Mouse (Mus musculus) ES-E14 (cell line): ENCODE results near the gene Olfr1238.

Source experiments
- CHD2 ChIP-seq: IDR thresholded peaks from 2 replicates; pipeline ENCODE4 v1.6.1; 2014; ENCODE audit warnings: mild to moderate bottlenecking, low read depth, low read length, inconsistent platforms
- HCFC1 ChIP-seq: IDR thresholded peaks from 2 replicates; pipeline ENCODE4 v1.6.1; 2012; ENCODE audit warnings: low read length, inconsistent platforms, borderline replicate concordance; ENCODE audit not compliant: insufficient read depth
- MAFK ChIP-seq: IDR thresholded peaks from 2 replicates; pipeline ENCODE4 v1.6.1; 2014; ENCODE audit warnings: mild to moderate bottlenecking, low read depth, low read length, inconsistent platforms; ENCODE audit not compliant: insufficient read depth
- ZC3H11A ChIP-seq: IDR thresholded peaks from 2 replicates; pipeline ENCODE4 v1.6.1; 2012; ENCODE audit warnings: low read depth, mild to moderate bottlenecking, inconsistent platforms, low read length, borderline replicate concordance
- ZNF384 ChIP-seq: IDR thresholded peaks from 2 replicates; pipeline ENCODE4 v1.6.1; 2012; ENCODE audit warnings: low read depth, low read length, inconsistent platforms

DNA sequence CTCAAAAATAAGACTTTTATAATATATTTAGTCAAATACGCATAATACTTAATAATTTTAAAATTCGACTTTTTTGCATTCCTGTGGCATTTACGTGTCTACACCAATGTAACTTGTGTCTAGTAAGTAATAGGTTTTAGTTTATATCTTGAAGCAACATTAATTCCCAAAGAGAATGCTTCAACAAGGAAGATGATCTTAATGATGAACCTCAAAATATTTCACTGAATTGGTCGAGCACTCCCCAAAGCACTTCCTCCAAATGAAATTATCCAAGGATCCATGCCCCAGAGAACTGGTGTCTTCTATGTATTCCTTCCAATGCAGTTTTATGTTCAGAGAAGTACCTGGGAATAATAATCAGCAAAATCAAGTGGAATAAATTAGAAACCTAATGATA is 44.7 kb downstream of the Olfr1238 start, which contains the start of gene Olfr1234:
- TF ChIP-seq ZC3H11A (no peak), CHD2 (no peak), HCFC1 (no peak), MAFK (no peak), ZNF384 (no peak)
